Mouse (Mus musculus): ENCODE results near the gene Srsf3. TPM values are rescaled to one million over a fixed set of nuclear protein-coding genes. Genes with fewer than 3 reads are reported as not detected.
"Not testable (repeated sequence)": the region's sequence is repeated elsewhere in the genome, so short reads cannot be mapped to it uniquely, and the experiment has no call there.

Gene Srsf3
- polyA plus RNA-seq, 1 experiment from 2014 or later, result 716 TPM

DNA sequence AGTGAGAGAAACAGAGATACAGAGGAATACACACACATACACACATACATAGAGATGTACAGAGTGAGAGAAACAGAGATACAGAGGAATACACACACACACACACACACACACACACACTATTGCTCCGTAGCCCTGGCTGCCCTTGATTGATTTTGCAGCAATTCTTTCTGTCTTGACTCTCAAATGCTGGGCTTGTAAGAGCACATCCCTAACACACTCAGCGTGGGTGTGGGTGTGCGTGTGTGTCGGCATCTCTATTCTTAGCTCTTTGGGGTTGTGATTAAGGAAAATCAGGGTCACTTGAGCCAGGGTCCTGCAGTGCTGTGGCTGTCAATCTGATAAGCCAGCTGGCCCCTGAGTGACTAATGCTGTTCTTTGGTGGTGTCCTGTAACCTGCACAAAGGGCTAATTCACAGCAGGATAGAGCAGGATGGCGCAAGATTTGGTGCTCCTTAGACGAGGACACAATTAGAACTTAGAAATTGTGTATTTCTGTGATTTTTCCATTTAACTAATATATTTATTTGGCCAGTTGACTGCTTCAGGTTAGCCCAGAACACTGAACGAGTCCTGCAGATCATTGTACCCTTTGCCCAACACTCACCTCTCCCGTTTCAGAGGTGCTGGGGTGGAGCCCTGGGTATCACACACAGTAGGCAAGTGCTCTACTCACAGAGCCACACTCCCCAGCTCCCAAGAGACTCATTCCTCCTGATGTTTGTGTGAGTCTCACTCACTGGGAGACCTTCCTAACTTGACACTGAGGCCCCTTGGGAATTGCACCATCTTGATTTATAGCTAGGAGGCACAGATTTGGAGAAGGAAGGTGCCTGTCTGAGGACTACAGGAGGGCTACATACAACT, 30.9 kb downstream of the Srsf3 start:
- H3K4me2 ChIP-seq, result no peak overlapping the region
- no peak for DNase-seq
- no peak overlapping the region for H3K27ac ChIP-seq (ENCODE audit: low read depth)
- no peaks in the 10 kb centered on the region for H3K4me1 ChIP-seq (ENCODE audit: insufficient read depth)
- TF ChIP-seq CTCF (IDR thresholded peaks at IDR 0.05; ENCODE audit: low read depth), result no peak
- no peak overlapping the region for H3K9ac ChIP-seq
- no peak overlapping the region for H3K4me3 ChIP-seq (ENCODE audit: low read depth, low read length)
- H3K27me3 ChIP-seq (ENCODE audit: insufficient read depth, low read length), result no peaks in the 10 kb centered on the region
- WGBS, result 46% methylated on average over 8 of the region's 8 CpGs
- H3K9me3 ChIP-seq (ENCODE audit: low read depth, low read length), result no peaks in the 10 kb centered on the region
- no peaks in the 10 kb centered on the region for H3K36me3 ChIP-seq (ENCODE audit: insufficient read depth)
- no peak for ATAC-seq (ENCODE audit: insufficient read depth)

DNA sequence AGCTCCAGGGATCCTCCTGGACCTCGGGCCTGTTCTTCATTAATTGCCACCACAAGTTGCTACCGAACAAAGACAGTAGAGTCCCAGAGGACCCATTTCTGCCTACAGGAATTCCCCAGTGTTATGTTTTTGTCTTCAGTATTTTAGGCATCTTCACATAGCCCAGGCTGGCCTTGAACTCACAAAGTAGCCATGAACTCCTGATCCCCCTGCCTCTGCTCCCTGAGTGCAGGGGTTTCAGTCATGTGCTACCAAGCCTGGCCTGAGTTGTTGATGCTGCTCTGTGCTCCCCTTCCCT, 31.5 kb downstream of the Srsf3 start:
- Histone ChIP-seq H3K36me3 (ENCODE audit: insufficient read depth) (no peaks in the 10 kb centered on the region), H3K9me3 (ENCODE audit: low read depth, low read length) (no peaks in the 10 kb centered on the region), H3K4me1 (ENCODE audit: insufficient read depth) (no peaks in the 10 kb centered on the region), H3K9ac (no peak overlapping the region), H3K27me3 (ENCODE audit: insufficient read depth, low read length) (no peaks in the 10 kb centered on the region), H3K4me3 (ENCODE audit: low read depth, low read length) (no peak overlapping the region), H3K4me2 (no peak overlapping the region), H3K27ac (ENCODE audit: low read depth) (no peak overlapping the region)
- DNase-seq (no peak), ATAC-seq (ENCODE audit: insufficient read depth) (no peak)
- TF ChIP-seq CTCF (IDR thresholded peaks at IDR 0.05; ENCODE audit: low read depth), result no peak
- WGBS, result 75% methylated on average over 2 of the region's 2 CpGs

DNA sequence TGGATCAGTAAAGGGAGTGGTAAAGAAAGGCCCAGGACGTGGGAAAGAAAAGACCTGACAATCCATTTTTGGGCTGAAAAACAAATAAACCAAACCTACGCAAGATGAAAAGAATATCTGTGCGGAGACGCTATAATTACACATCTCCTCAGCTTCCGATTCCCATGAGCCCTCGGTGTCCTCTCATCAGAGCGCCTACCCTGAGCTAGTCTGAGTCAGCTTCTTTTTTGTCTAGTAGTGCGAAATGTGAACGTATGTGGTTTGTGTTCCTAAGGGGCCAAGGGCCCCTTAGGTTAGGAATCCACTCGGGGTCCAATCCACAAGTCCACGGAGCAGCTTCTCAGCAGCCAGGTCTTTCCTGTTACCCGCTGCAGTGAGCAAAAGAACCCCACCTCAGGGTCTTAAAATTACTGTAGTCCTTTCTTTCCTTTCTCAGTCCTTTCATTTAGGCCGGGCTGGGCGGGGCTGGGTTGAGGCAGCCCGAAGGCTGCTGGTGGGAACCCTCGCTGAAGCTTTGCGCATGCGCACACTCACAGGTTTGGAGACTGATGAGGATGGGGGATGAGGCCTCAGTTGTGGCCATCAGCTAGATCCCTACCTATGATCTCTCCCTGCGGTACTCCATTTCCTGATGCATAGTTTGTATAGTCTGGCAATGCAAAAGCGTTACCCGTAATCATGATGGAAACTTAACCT, 33.0 kb downstream of the Srsf3 start:
- no peak for ATAC-seq (ENCODE audit: insufficient read depth)
- Histone ChIP-seq H3K27ac (ENCODE audit: low read depth) (no peak overlapping the region), H3K36me3 (ENCODE audit: insufficient read depth) (no peaks in the 10 kb centered on the region), H3K9ac (no peak overlapping the region), H3K27me3 (ENCODE audit: insufficient read depth, low read length) (no peaks in the 10 kb centered on the region), H3K9me3 (ENCODE audit: low read depth, low read length) (no peaks in the 10 kb centered on the region), H3K4me2 (no peak overlapping the region), H3K4me3 (ENCODE audit: low read depth, low read length) (no peak overlapping the region), H3K4me1 (ENCODE audit: insufficient read depth) (no peaks in the 10 kb centered on the region)
- no peak for DNase-seq
- 79% methylated on average over 21 of the region's 21 CpGs for WGBS
- no peak for TF ChIP-seq CTCF (IDR thresholded peaks at IDR 0.05; ENCODE audit: low read depth)

DNA sequence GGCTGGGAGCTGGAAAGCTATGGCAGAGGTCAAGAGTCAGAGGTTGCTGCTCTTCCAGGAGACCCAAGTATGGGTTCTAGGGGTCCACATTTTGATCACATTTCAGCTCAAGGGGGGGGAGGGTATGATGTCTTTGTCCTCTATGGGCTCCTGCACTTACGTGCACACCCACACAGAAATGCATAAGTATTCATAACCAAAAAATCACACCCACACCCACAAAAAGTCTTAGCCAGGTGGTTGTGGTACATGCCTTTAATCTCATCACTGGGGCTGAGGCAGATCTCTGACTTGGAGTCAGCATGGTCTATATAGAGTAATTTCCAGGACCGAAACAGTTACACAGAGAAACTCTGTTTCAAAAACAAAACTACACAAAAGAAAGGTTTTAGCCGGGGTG, 33.5 kb downstream of the Srsf3 start:
- Histone ChIP-seq H3K9me3 (ENCODE audit: low read depth, low read length) (no peaks in the 10 kb centered on the region), H3K36me3 (ENCODE audit: insufficient read depth) (no peaks in the 10 kb centered on the region), H3K4me2 (no peak overlapping the region), H3K27ac (ENCODE audit: low read depth) (no peak overlapping the region), H3K9ac (no peak overlapping the region), H3K4me1 (ENCODE audit: insufficient read depth) (no peaks in the 10 kb centered on the region), H3K27me3 (ENCODE audit: insufficient read depth, low read length) (no peaks in the 10 kb centered on the region), H3K4me3 (ENCODE audit: low read depth, low read length) (no peak overlapping the region)
- TF ChIP-seq CTCF (IDR thresholded peaks at IDR 0.05; ENCODE audit: low read depth), result no peak
- no peak for DNase-seq
- no peak for ATAC-seq (ENCODE audit: insufficient read depth)
- WGBS, result 87% methylated on average over 3 of the region's 3 CpGs

DNA sequence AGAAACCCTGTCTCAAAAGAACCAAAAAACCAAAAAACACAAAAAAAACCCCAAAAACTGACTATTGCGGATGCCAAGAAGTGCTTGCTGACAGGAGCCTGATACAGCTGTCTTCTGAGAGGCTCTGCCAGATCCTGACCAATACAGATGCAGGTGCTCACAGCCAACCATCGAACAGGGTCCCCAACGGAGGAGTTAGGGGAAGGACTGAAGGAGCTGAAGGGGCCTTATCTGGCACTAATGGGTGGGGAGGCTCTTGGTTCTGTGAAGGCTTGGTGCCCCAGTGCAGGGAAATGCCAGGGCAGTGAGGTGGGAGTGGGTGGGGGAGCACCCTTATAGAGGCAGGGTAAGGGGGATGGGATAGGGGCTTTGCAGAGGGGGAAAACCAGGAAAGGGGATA, 35.0 kb downstream of the Srsf3 start:
- not testable (repeated sequence) for DNase-seq, H3K4me2 ChIP-seq

DNA sequence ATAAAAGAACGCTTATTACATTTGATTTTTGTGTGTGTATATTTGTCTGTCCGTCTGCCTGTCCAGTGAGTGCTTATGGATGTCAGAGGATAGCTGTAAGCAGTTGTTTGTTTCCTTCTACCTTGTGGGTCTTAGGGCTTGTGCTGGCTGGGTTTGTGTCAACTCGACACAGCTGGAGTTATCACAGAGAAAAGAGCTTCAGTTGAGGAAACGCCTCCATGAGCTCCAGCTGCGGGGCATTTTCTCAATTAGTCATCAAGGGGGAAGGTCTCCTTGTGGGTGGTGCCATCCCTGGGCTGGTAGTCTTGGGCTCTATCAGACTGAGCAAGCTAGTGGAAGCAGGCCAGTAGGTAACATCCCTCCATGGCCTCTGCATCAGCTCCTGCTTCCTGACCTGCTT, 35.4 kb downstream of the Srsf3 start:
- 47% methylated on average over 5 of the region's 5 CpGs for WGBS
- DNase-seq, result no peak
- no peaks in the 10 kb centered on the region for H3K27me3 ChIP-seq (ENCODE audit: insufficient read depth, low read length)
- no peak overlapping the region for H3K4me2 ChIP-seq
- H3K9ac ChIP-seq, result no peak overlapping the region
- no peak for ATAC-seq (ENCODE audit: insufficient read depth)
- H3K4me1 ChIP-seq (ENCODE audit: insufficient read depth), result no peaks in the 10 kb centered on the region
- H3K36me3 ChIP-seq (ENCODE audit: insufficient read depth), result no peaks in the 10 kb centered on the region
- H3K4me3 ChIP-seq (ENCODE audit: low read depth, low read length), result no peak overlapping the region
- no peaks in the 10 kb centered on the region for H3K9me3 ChIP-seq (ENCODE audit: low read depth, low read length)
- TF ChIP-seq CTCF (IDR thresholded peaks at IDR 0.05; ENCODE audit: low read depth), result no peak
- H3K27ac ChIP-seq (ENCODE audit: low read depth), result no peak overlapping the region

More for the DNA sequence above, 35.0 kb downstream of the Srsf3 start:
- not testable (repeated sequence) for ATAC-seq (ENCODE audit: insufficient read depth); H3K36me3 ChIP-seq (ENCODE audit: insufficient read depth); H3K4me1 ChIP-seq (ENCODE audit: insufficient read depth); H3K9me3 ChIP-seq (ENCODE audit: low read depth, low read length); H3K4me3 ChIP-seq (ENCODE audit: low read depth, low read length); H3K27ac ChIP-seq (ENCODE audit: low read depth); H3K9ac ChIP-seq; H3K27me3 ChIP-seq (ENCODE audit: insufficient read depth, low read length)
- 63% methylated on average over 3 of the region's 3 CpGs for WGBS

DNA sequence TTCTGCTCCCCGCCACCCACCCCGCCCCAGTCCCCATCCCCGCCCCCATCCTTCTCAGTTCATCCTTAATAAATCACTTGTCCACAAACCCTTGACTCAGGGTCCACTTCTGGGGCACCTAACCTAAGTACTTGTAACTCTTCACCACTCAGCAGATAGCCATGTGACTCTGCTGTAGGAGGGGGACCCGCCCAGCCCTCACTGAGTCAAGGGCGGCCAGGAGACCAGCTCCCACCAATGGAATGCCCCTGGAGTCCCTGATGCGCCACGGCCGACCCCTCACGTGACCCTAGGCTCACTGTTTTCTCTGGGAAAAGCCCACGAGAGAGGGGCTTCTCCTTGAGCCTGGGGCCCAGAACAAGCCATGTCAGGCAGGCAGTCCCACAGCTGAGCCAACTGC, 36.6 kb downstream of the Srsf3 start:
- WGBS, result 55% methylated on average over 10 of the region's 10 CpGs
- Histone ChIP-seq H3K9ac (no peak overlapping the region), H3K4me1 (ENCODE audit: insufficient read depth) (no peaks in the 10 kb centered on the region), H3K4me3 (ENCODE audit: low read depth, low read length) (no peak overlapping the region), H3K27ac (ENCODE audit: low read depth) (no peak overlapping the region), H3K9me3 (ENCODE audit: low read depth, low read length) (no peaks in the 10 kb centered on the region), H3K4me2 (no peak overlapping the region), H3K27me3 (ENCODE audit: insufficient read depth, low read length) (no peaks in the 10 kb centered on the region), H3K36me3 (ENCODE audit: insufficient read depth) (no peaks in the 10 kb centered on the region)
- DNase-seq (no peak), ATAC-seq (ENCODE audit: insufficient read depth) (no peak)
- no peak for TF ChIP-seq CTCF (IDR thresholded peaks at IDR 0.05; ENCODE audit: low read depth)
